Mouse (Mus musculus): ENCODE results near the gene Crim1. TPM values are rescaled to one million over a fixed set of nuclear protein-coding genes. Genes with fewer than 3 reads are reported as not detected.

Crim1 gene
- polyA plus RNA-seq, 1 experiment from 2014 or later: 3.9 TPM

GRCm38 (mm10) chr17:78206421-78206820 lies 6.4 kb downstream of the Crim1 start:
- 27% methylated on average over 2 of the region's 2 CpGs for WGBS
- ATAC-seq: no peak; the same call in 1 of the 2 replicates
- Histone ChIP-seq H3K9ac (ENCODE audit: low read depth, low read length) (no peak overlapping the region), H3K4me1 (ENCODE audit: control insufficient read depth, insufficient read depth, low read length) (peaks cover 42% of the 10 kb centered on the region), H3K9me3 (ENCODE audit: control insufficient read depth, low read length) (no peaks in the 10 kb centered on the region), H3K27ac (ENCODE audit: low read length) (no peak overlapping the region), H3K27me3 (replicated peaks; ENCODE audit: control insufficient read depth, insufficient read depth, low read length) (no peaks in the 10 kb centered on the region), H3K4me3 (ENCODE audit: low read length) (no peak overlapping the region), H3K4me2 (ENCODE audit: low read depth, low read length) (no peak overlapping the region), H3K36me3 (ENCODE audit: control insufficient read depth, insufficient read depth, low read length) (no peaks in the 10 kb centered on the region)

- no peak overlapping the region for H3K4me2 ChIP-seq (ENCODE audit: low read depth, low read length)
- no peak overlapping the region for H3K9ac ChIP-seq (ENCODE audit: low read depth, low read length)
- H3K27ac ChIP-seq (ENCODE audit: low read length): no peak overlapping the region
- WGBS: 74% methylated on average over 3 of the region's 3 CpGs
- no peaks in the 10 kb centered on the region for H3K9me3 ChIP-seq (ENCODE audit: control insufficient read depth, low read length)
- no peak overlapping the region for H3K4me3 ChIP-seq (ENCODE audit: low read length)
- no peaks in the 10 kb centered on the region for H3K36me3 ChIP-seq (ENCODE audit: control insufficient read depth, insufficient read depth, low read length)
- peaks cover 36% of the 10 kb centered on the region for H3K4me1 ChIP-seq (ENCODE audit: control insufficient read depth, insufficient read depth, low read length)
- no peaks in the 10 kb centered on the region for H3K27me3 ChIP-seq (replicated peaks; ENCODE audit: control insufficient read depth, insufficient read depth, low read length)
- no peak for ATAC-seq
These were observed 7.2 kb downstream of the Crim1 start for GRCm38 (mm10) chr17:78207246-78207645.

GRCm38 (mm10) chr17:78208805-78209204 lies 8.8 kb downstream of the Crim1 start:
- Histone ChIP-seq H3K27ac (ENCODE audit: low read length) (no peak overlapping the region), H3K9me3 (ENCODE audit: control insufficient read depth, low read length) (no peaks in the 10 kb centered on the region), H3K27me3 (replicated peaks; ENCODE audit: control insufficient read depth, insufficient read depth, low read length) (no peaks in the 10 kb centered on the region), H3K4me1 (ENCODE audit: control insufficient read depth, insufficient read depth, low read length) (peaks cover 41% of the 10 kb centered on the region), H3K36me3 (ENCODE audit: control insufficient read depth, insufficient read depth, low read length) (no peaks in the 10 kb centered on the region), H3K4me2 (ENCODE audit: low read depth, low read length) (no peak overlapping the region), H3K4me3 (ENCODE audit: low read length) (no peak overlapping the region), H3K9ac (ENCODE audit: low read depth, low read length) (no peak overlapping the region)
- 60% methylated on average over 3 of the region's 3 CpGs for WGBS
- ATAC-seq: no peak

GRCm38 (mm10) chr17:78209646-78210045 lies 9.6 kb downstream of the Crim1 start:
- 88% methylated on average over 2 of the region's 2 CpGs for WGBS
- Histone ChIP-seq H3K27ac (ENCODE audit: low read length) (no peak overlapping the region), H3K9ac (ENCODE audit: low read depth, low read length) (no peak overlapping the region), H3K4me1 (ENCODE audit: control insufficient read depth, insufficient read depth, low read length) (peaks cover 33% of the 10 kb centered on the region), H3K4me3 (ENCODE audit: low read length) (no peak overlapping the region), H3K9me3 (ENCODE audit: control insufficient read depth, low read length) (no peaks in the 10 kb centered on the region), H3K36me3 (ENCODE audit: control insufficient read depth, insufficient read depth, low read length) (no peaks in the 10 kb centered on the region), H3K27me3 (replicated peaks; ENCODE audit: control insufficient read depth, insufficient read depth, low read length) (no peaks in the 10 kb centered on the region), H3K4me2 (ENCODE audit: low read depth, low read length) (no peak overlapping the region)
- no peak for ATAC-seq

- Histone ChIP-seq H3K4me2 (ENCODE audit: low read depth, low read length) (no peak overlapping the region), H3K4me3 (ENCODE audit: low read length) (no peak overlapping the region), H3K9ac (ENCODE audit: low read depth, low read length) (no peak overlapping the region), H3K4me1 (ENCODE audit: control insufficient read depth, insufficient read depth, low read length) (peaks cover 29% of the 10 kb centered on the region), H3K27ac (ENCODE audit: low read length) (no peak overlapping the region), H3K36me3 (ENCODE audit: control insufficient read depth, insufficient read depth, low read length) (no peaks in the 10 kb centered on the region), H3K27me3 (replicated peaks; ENCODE audit: control insufficient read depth, insufficient read depth, low read length) (no peaks in the 10 kb centered on the region), H3K9me3 (ENCODE audit: control insufficient read depth, low read length) (no peaks in the 10 kb centered on the region)
- 68% methylated on average over 5 of the region's 5 CpGs for WGBS
- no peak for ATAC-seq
These were observed 11.8 kb downstream of the Crim1 start for GRCm38 (mm10) chr17:78211881-78212280.

- peaks cover 30% of the 10 kb centered on the region for H3K4me1 ChIP-seq (ENCODE audit: control insufficient read depth, insufficient read depth, low read length)
- no peak overlapping the region for H3K4me3 ChIP-seq (ENCODE audit: low read length)
- H3K9ac ChIP-seq (ENCODE audit: low read depth, low read length): no peak overlapping the region
- H3K27me3 ChIP-seq (replicated peaks; ENCODE audit: control insufficient read depth, insufficient read depth, low read length): no peaks in the 10 kb centered on the region
- ATAC-seq: no peak
- H3K4me2 ChIP-seq (ENCODE audit: low read depth, low read length): no peak overlapping the region
- H3K36me3 ChIP-seq (ENCODE audit: control insufficient read depth, insufficient read depth, low read length): no peaks in the 10 kb centered on the region
- H3K27ac ChIP-seq (ENCODE audit: low read length): no peak overlapping the region
- no peaks in the 10 kb centered on the region for H3K9me3 ChIP-seq (ENCODE audit: control insufficient read depth, low read length)
- 43% methylated on average over 6 of the region's 6 CpGs for WGBS
These were observed 13.1 kb downstream of the Crim1 start for GRCm38 (mm10) chr17:78213128-78213527.

- 55% methylated on average over 3 of the region's 3 CpGs for WGBS
- Histone ChIP-seq H3K4me1 (ENCODE audit: control insufficient read depth, insufficient read depth, low read length) (peaks cover 50% of the 10 kb centered on the region), H3K27ac (ENCODE audit: low read length) (no peak overlapping the region), H3K36me3 (ENCODE audit: control insufficient read depth, insufficient read depth, low read length) (no peaks in the 10 kb centered on the region), H3K4me3 (ENCODE audit: low read length) (no peak overlapping the region), H3K9ac (ENCODE audit: low read depth, low read length) (no peak overlapping the region), H3K27me3 (replicated peaks; ENCODE audit: control insufficient read depth, insufficient read depth, low read length) (no peaks in the 10 kb centered on the region), H3K4me2 (ENCODE audit: low read depth, low read length) (no peak overlapping the region), H3K9me3 (ENCODE audit: control insufficient read depth, low read length) (no peaks in the 10 kb centered on the region)
- no peak for ATAC-seq
These were observed 16.5 kb downstream of the Crim1 start for GRCm38 (mm10) chr17:78216526-78216925.

- no peak overlapping the region for H3K4me2 ChIP-seq (ENCODE audit: low read depth, low read length)
- H3K9me3 ChIP-seq (ENCODE audit: control insufficient read depth, low read length): no peaks in the 10 kb centered on the region
- 69% methylated on average over 6 of the region's 6 CpGs for WGBS
- H3K36me3 ChIP-seq (ENCODE audit: control insufficient read depth, insufficient read depth, low read length): no peaks in the 10 kb centered on the region
- peaks cover 55% of the 10 kb centered on the region for H3K4me1 ChIP-seq (ENCODE audit: control insufficient read depth, insufficient read depth, low read length)
- H3K9ac ChIP-seq (ENCODE audit: low read depth, low read length): no peak overlapping the region
- no peaks in the 10 kb centered on the region for H3K27me3 ChIP-seq (replicated peaks; ENCODE audit: control insufficient read depth, insufficient read depth, low read length)
- H3K4me3 ChIP-seq (ENCODE audit: low read length): no peak overlapping the region
- no peak overlapping the region for H3K27ac ChIP-seq (ENCODE audit: low read length)
- no peak for ATAC-seq
These were observed 17.4 kb downstream of the Crim1 start for GRCm38 (mm10) chr17:78217406-78217805.

GRCm38 (mm10) chr17:78218506-78219232 lies 18.6 kb downstream of the Crim1 start:
- H3K9ac ChIP-seq (ENCODE audit: low read depth, low read length): no peak overlapping the region
- no peaks in the 10 kb centered on the region for H3K27me3 ChIP-seq (replicated peaks; ENCODE audit: control insufficient read depth, insufficient read depth, low read length)
- H3K4me2 ChIP-seq (ENCODE audit: low read depth, low read length): peak overlapping the region; percentile 39
- 65% methylated on average over 10 of the region's 10 CpGs for WGBS
- H3K4me1 ChIP-seq (ENCODE audit: control insufficient read depth, insufficient read depth, low read length): peaks cover 50% of the 10 kb centered on the region
- H3K36me3 ChIP-seq (ENCODE audit: control insufficient read depth, insufficient read depth, low read length): no peaks in the 10 kb centered on the region
- peak overlapping the region; percentile 69 for H3K27ac ChIP-seq (ENCODE audit: low read length)
- no peak overlapping the region for H3K4me3 ChIP-seq (ENCODE audit: low read length)
- peak; percentile 86 for ATAC-seq
- no peaks in the 10 kb centered on the region for H3K9me3 ChIP-seq (ENCODE audit: control insufficient read depth, low read length)
